ENCODE assay signal across 8 mouse cellular contexts in the genomic region with DNA sequence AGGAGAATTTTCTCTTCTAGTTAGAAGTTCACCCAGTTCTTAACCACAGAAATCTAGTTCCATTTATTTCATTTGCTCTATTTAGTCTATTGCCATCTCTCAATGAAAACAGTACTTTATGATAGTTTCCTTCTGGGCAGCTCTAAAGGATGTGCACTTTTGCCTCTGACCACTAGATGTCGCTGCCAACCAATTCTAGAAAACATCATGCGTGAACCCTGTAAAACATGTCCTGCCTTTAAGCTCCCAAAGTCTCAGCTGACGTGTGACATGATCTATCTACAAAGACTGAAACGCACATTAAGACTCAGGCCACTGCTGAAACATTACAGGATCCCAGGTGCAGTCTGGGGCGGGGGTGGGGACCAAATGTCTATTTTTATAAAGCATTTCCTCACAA.
DNase-seq lines count a peak whose midpoint lies in the region; ATAC-seq lines count a peak whose summit lies in the region.

No protein-coding gene starts in this region.

- H3K36me3 ChIP-seq in forebrain, embryonic 10.5 days (replicated peaks): no peaks in the 10 kb centered on the region
- no peaks in the 10 kb centered on the region for H3K36me3 ChIP-seq in forebrain, embryonic 12.5 days (replicated peaks)
- no peaks in the 10 kb centered on the region for H3K36me3 ChIP-seq in forebrain, embryonic 16.5 days (ENCODE audit: control insufficient read depth, insufficient read depth)
- no peaks in the 10 kb centered on the region for H3K36me3 ChIP-seq in midbrain, embryonic 10.5 days

- ATAC-seq in forebrain, embryonic 12.5 days (ENCODE audit: low FRiP score): no peak
- peak; percentile 49 for ATAC-seq in forebrain, embryonic 16.5 days

- H3K4me1 ChIP-seq in forebrain, embryonic 10.5 days: no peaks in the 10 kb centered on the region
- peaks cover 9% of the 10 kb centered on the region; the same call in 1 of the 2 replicates for H3K4me1 ChIP-seq in forebrain, embryonic 12.5 days
- H3K4me1 ChIP-seq in forebrain, embryonic 16.5 days (replicated peaks; ENCODE audit: control insufficient read depth, insufficient read depth, low read length): peaks cover 5% of the 10 kb centered on the region
- H3K4me1 ChIP-seq in midbrain, embryonic 10.5 days: peaks cover 11% of the 10 kb centered on the region; the same call in 1 of the 2 replicates

- no peaks in the 10 kb centered on the region for H3K9me3 ChIP-seq in forebrain, embryonic 10.5 days
- H3K9me3 ChIP-seq in forebrain, embryonic 12.5 days: no peaks in the 10 kb centered on the region
- no peaks in the 10 kb centered on the region for H3K9me3 ChIP-seq in forebrain, embryonic 16.5 days (ENCODE audit: control insufficient read depth, low read length)
- H3K9me3 ChIP-seq in midbrain, embryonic 10.5 days (replicated peaks): no peaks in the 10 kb centered on the region

- H3K4me3 ChIP-seq in forebrain, embryonic 10.5 days: no peak overlapping the region
- H3K4me3 ChIP-seq in forebrain, embryonic 12.5 days (replicated peaks): no peak overlapping the region
- H3K4me3 ChIP-seq in forebrain, embryonic 16.5 days (replicated peaks; ENCODE audit: low read length): no peak overlapping the region
- H3K4me3 ChIP-seq in midbrain, embryonic 10.5 days: no peak overlapping the region

- no peak overlapping the region for H3K9ac ChIP-seq in forebrain, embryonic 12.5 days
- H3K9ac ChIP-seq in forebrain, embryonic 16.5 days (replicated peaks; ENCODE audit: low read depth, low read length): no peak overlapping the region

- DNase-seq in forebrain, embryonic 10.5 days (ENCODE audit: extremely low spot score, low spot score): peak; percentile 62
- peak; percentile 56 for DNase-seq in c-Kit-positive CD71-negative TER-119-negative erythroid progenitor cells, embryonic 14.5 days (ENCODE audit: low read depth)
- peak; percentile 73 for DNase-seq in hindlimb bud, embryonic 11.5 days (ENCODE audit: extremely low spot score, low read depth, low spot score)
- peak; percentile 72 to 76 for DNase-seq in left cerebral cortex, adult 18-20 months (ENCODE audit: low spot score in 2 of 2)
- peak; percentile 64 for DNase-seq in midbrain, embryonic 10.5 days (ENCODE audit: low spot score)
- peak; percentile 8 to 38 for DNase-seq in spleen, postnatal 36 days (ENCODE audit: low spot score in 2 of 2)

- H3K27me3 ChIP-seq in forebrain, embryonic 10.5 days (ENCODE audit: poor library complexity, severe bottlenecking): peaks cover 11% of the 10 kb centered on the region
- peaks cover 10% of the 10 kb centered on the region for H3K27me3 ChIP-seq in forebrain, embryonic 12.5 days
- 0 out of 2 replicates have a peak, but pooled peaks cover 3% of the 10 kb centered on the region for H3K27me3 ChIP-seq in forebrain, embryonic 16.5 days (replicated peaks; ENCODE audit: control insufficient read depth, insufficient read depth, low read length)
- no peaks in the 10 kb centered on the region for H3K27me3 ChIP-seq in midbrain, embryonic 10.5 days (ENCODE audit: low read depth, poor library complexity, severe bottlenecking)

- H3K4me2 ChIP-seq in forebrain, embryonic 12.5 days: no peak overlapping the region
- H3K4me2 ChIP-seq in forebrain, embryonic 16.5 days (ENCODE audit: low read length): no peak overlapping the region

- 7% methylated on average over 5 of the region's 5 CpGs for WGBS in forebrain, embryonic 10.5 days
- whole genome bisulfite sequencing in forebrain, embryonic 12.5 days: 3% methylated on average over 5 of the region's 5 CpGs
- 2% methylated on average over 5 of the region's 5 CpGs for WGBS in forebrain, embryonic 16.5 days
- whole genome bisulfite sequencing in midbrain, embryonic 10.5 days: 7% methylated on average over 5 of the region's 5 CpGs

- no peak overlapping the region for H3K27ac ChIP-seq in forebrain, embryonic 10.5 days
- no peak overlapping the region for H3K27ac ChIP-seq in forebrain, embryonic 12.5 days
- no peak overlapping the region for H3K27ac ChIP-seq in forebrain, embryonic 16.5 days (ENCODE audit: low read length)
- peak overlapping the region; percentile 63; the same call in 1 of the 2 replicates for H3K27ac ChIP-seq in midbrain, embryonic 10.5 days (replicated peaks)

Comparison
In these comparisons a context has a peak if more than half of its experiments do, and no peak if none do; other contexts are left out.
1. DNase-seq: peak in every context shown above with its lines; median percentile 74 in left cerebral cortex, adult 18-20 months; 73 in hindlimb bud, embryonic 11.5 days; 64 in midbrain, embryonic 10.5 days; 62 in forebrain, embryonic 10.5 days; 56 in c-Kit-positive CD71-negative TER-119-negative erythroid progenitor cells, embryonic 14.5 days; 23 in spleen, postnatal 36 days.